Mouse (Mus musculus) E14TG2a.4 (cell line): ENCODE measurements around the gene Ica1.

Experiments
- CTCF ChIP-seq: conservative IDR thresholded peaks from 2 replicates; pipeline ENCODE4 v1.5.1; 2014; ENCODE audit warnings: low read length
- NANOG ChIP-seq: IDR thresholded peaks from 2 replicates; pipeline ENCODE4 v1.6.1; 2014; ENCODE audit warnings: borderline replicate concordance, low read length, mixed read lengths
- POU5F1 ChIP-seq: IDR thresholded peaks from 2 replicates; pipeline ENCODE4 v1.6.1; 2014; ENCODE audit warnings: low read length, borderline replicate concordance

DNA sequence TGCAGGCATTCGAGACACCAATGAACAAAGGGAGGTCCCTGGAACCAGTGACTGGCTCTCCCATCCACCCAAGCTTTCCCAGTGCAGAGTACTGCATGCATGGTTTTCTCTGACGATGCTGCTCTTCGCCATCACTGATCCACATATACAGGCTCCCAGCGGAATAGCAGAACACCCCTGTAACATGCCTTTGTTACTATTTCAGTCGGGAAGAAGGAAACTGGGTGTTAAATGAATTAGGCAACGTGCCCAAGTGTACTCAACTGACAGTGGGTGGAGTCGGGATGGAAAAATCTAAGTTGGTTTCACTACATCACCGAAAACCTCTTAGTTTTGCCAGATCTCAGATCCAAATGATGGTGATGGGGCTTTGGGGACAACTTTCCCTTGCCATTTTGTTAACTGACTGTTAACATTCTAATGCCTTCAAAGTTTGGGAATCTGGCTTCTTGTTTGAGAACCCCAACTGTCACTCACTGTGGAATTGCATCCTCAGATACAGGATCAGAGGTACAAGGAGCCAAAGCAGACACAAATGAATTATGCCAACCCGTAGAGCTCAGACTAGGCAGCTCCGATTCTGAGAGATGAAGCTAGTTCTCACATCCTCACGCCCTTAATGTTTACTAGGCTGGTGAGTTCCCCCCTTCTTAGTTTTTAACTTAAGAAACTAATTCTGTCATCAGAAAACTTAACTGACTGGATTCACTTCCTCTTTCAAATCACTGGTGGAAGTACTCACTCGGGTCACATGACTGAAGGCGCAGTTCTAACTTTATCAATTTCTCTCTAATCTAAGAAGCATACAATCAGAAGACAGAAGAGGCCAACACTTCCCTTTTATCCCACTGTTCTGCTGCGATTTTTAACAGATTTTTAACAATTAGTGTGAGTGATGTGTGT, 91.4 kb downstream of the Ica1 start:
- TF ChIP-seq CTCF (no peak), POU5F1 (no peak), NANOG (no peak)
